Comparison of ENCODE assay signal across 26 mouse cellular contexts in the genomic region with DNA sequence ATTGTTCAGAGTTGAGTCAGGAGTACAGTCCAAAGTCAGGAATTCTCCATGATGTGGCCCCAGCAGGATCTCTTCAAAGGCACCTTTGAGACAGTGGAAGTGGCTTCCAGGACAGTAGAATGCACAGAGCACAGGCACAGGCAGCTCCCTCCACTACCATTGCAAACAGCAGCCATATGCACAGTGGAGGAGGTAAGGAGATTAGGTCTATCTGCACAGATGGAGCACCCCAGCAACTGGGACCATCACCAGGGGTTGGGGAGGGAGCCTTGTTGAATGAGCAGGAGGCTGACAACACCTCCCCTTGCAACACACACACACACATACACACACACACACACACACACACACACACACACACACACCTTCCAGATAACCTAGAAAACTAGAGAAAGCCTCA. TPM values are rescaled to one million over a fixed set of nuclear protein-coding genes. Genes with fewer than 3 reads are reported as not detected.
DNase-seq lines count a peak whose midpoint lies in the region; ATAC-seq and TF ChIP-seq lines count a peak whose summit lies in the region.
"Had no signal": no experiment of that assay in that cellular context is flagged by ENCODE, and none has a peak within 500 bp of the region (broad histone marks: within the 10 kb centered on the region; RNA-seq: fewer than 3 reads in every experiment).

No protein-coding gene starts in this region.

- H3K27me3 ChIP-seq in hindbrain, embryonic 10.5 days (ENCODE audit: insufficient read depth, poor library complexity, severe bottlenecking) = peaks cover 4% of the 10 kb centered on the region; the same call in 1 of the 2 replicates
- no peaks in the 10 kb centered on the region for H3K27me3 ChIP-seq in hindbrain, postnatal 0 days (ENCODE audit: insufficient read depth, low read length)
- no peaks in the 10 kb centered on the region for H3K27me3 ChIP-seq in lung, embryonic 14.5 days (ENCODE audit: insufficient read depth, low read length)
- H3K27me3 ChIP-seq in embryonic facial prominence, embryonic 10.5 days (replicated peaks; ENCODE audit: low read depth, poor library complexity, severe bottlenecking) = no peaks in the 10 kb centered on the region
- H3K27me3 ChIP-seq: embryonic facial prominence, embryonic 13.5 days; forebrain, embryonic 12.5 days; forebrain, embryonic 15.5 days; heart, embryonic 13.5 days; hindbrain, embryonic 12.5 days had no signal

- H3K27ac ChIP-seq in hindbrain, embryonic 10.5 days = peak overlapping the region; percentile 17; the same call in 1 of the 2 replicates
- no peak overlapping the region for H3K27ac ChIP-seq in hindbrain, postnatal 0 days
- peak overlapping the region; percentile 76 for H3K27ac ChIP-seq in lung, embryonic 14.5 days (ENCODE audit: low read depth)
- 0 out of 2 replicates have a peak overlapping the region, but pooled peaks have one; percentile 21 for H3K27ac ChIP-seq in embryonic facial prominence, embryonic 10.5 days (replicated peaks)
- H3K27ac ChIP-seq: embryonic facial prominence, embryonic 13.5 days; forebrain, embryonic 12.5 days; forebrain, embryonic 15.5 days; heart, embryonic 10.5 days; heart, embryonic 13.5 days; hindbrain, embryonic 12.5 days had no signal

- TF ChIP-seq CTCF in hindbrain, postnatal 0 days (IDR thresholded peaks at IDR 0.05; ENCODE audit: low read depth) = no peak
- TF ChIP-seq CTCF in lung, embryonic 14.5 days (IDR thresholded peaks at IDR 0.05; ENCODE audit: low read depth) = no peak

- no peak for ATAC-seq in hindbrain, postnatal 0 days
- ATAC-seq in lung, embryonic 14.5 days (ENCODE audit: insufficient read depth) = no peak
- ATAC-seq: CD4-positive, CD25-positive, alpha-beta regulatory T cell, adult 4 months; forebrain, embryonic 15.5 days; intestine, postnatal 0 days had no signal

- no peak overlapping the region for H3K9ac ChIP-seq in hindbrain, postnatal 0 days (replicated peaks; ENCODE audit: low read length)
- no peak overlapping the region for H3K9ac ChIP-seq in lung, embryonic 14.5 days
- H3K9ac ChIP-seq: embryonic facial prominence, embryonic 13.5 days; forebrain, embryonic 12.5 days; forebrain, embryonic 15.5 days; heart, embryonic 13.5 days; hindbrain, embryonic 12.5 days had no signal

- no peak for DNase-seq in hindbrain, embryonic 10.5 days (ENCODE audit: low spot score)
- DNase-seq in hindbrain, postnatal 0 days (ENCODE audit: low spot score) = no peak
- DNase-seq in lung, embryonic 14.5 days = no peak
- DNase-seq in lung, postnatal 4 days = no peak
- peak; percentile 22 for DNase-seq in brain, adult 2 months (ENCODE audit: low read depth, low spot score)
- no peak for DNase-seq in embryonic facial prominence, embryonic 10.5 days (ENCODE audit: low spot score)
- DNase-seq in cerebellum, adult 11-12 months = no peak
- DNase-seq: adrenal gland, adult 2 months; adrenal gland, postnatal 14 days; cerebellum, adult 18-20 months; cerebellum, adult 9-10 months; cerebellum, postnatal 14 days; gastrocnemius, adult 2 months; gastrocnemius, postnatal 14 days; heart, adult 18-20 months; heart, postnatal 14 days; heart, postnatal 4 days had no signal

- H3K36me3 ChIP-seq in hindbrain, embryonic 10.5 days = no peaks in the 10 kb centered on the region
- no peaks in the 10 kb centered on the region for H3K36me3 ChIP-seq in hindbrain, postnatal 0 days (ENCODE audit: insufficient read depth, low read length)
- no peaks in the 10 kb centered on the region for H3K36me3 ChIP-seq in lung, embryonic 14.5 days (ENCODE audit: insufficient read depth)
- H3K36me3 ChIP-seq in embryonic facial prominence, embryonic 10.5 days (replicated peaks) = no peaks in the 10 kb centered on the region
- H3K36me3 ChIP-seq: embryonic facial prominence, embryonic 13.5 days; forebrain, embryonic 12.5 days; forebrain, embryonic 15.5 days; heart, embryonic 10.5 days; heart, embryonic 13.5 days; hindbrain, embryonic 12.5 days had no signal

- H3K4me3 ChIP-seq in hindbrain, embryonic 10.5 days = no peak overlapping the region
- no peak overlapping the region for H3K4me3 ChIP-seq in hindbrain, postnatal 0 days (ENCODE audit: low read length)
- H3K4me3 ChIP-seq in lung, embryonic 14.5 days (ENCODE audit: low read depth, low read length) = no peak overlapping the region
- no peak overlapping the region for H3K4me3 ChIP-seq in embryonic facial prominence, embryonic 10.5 days
- H3K4me3 ChIP-seq: embryonic facial prominence, embryonic 13.5 days; erythroblast, embryonic 14.5 days; forebrain, embryonic 12.5 days; forebrain, embryonic 15.5 days; heart, embryonic 10.5 days; heart, embryonic 13.5 days; hindbrain, embryonic 12.5 days had no signal

- H3K9me3 ChIP-seq in hindbrain, embryonic 10.5 days = no peaks in the 10 kb centered on the region
- no peaks in the 10 kb centered on the region for H3K9me3 ChIP-seq in hindbrain, postnatal 0 days (ENCODE audit: low read length)
- H3K9me3 ChIP-seq in lung, embryonic 14.5 days (ENCODE audit: low read depth, low read length) = no peaks in the 10 kb centered on the region
- no peaks in the 10 kb centered on the region for H3K9me3 ChIP-seq in embryonic facial prominence, embryonic 10.5 days
- H3K9me3 ChIP-seq: embryonic facial prominence, embryonic 13.5 days; forebrain, embryonic 12.5 days; forebrain, embryonic 15.5 days; heart, embryonic 10.5 days; heart, embryonic 13.5 days; hindbrain, embryonic 12.5 days had no signal

- peaks cover 46% of the 10 kb centered on the region for H3K4me1 ChIP-seq in hindbrain, embryonic 10.5 days (replicated peaks)
- no peaks in the 10 kb centered on the region for H3K4me1 ChIP-seq in hindbrain, postnatal 0 days (ENCODE audit: insufficient read depth, low read length)
- H3K4me1 ChIP-seq in lung, embryonic 14.5 days (ENCODE audit: insufficient read depth) = peaks cover 16% of the 10 kb centered on the region
- peaks cover 40% of the 10 kb centered on the region for H3K4me1 ChIP-seq in embryonic facial prominence, embryonic 10.5 days
- H3K4me1 ChIP-seq: embryonic facial prominence, embryonic 13.5 days had no signal

- H3K4me2 ChIP-seq in hindbrain, postnatal 0 days (ENCODE audit: low read depth, low read length) = no peak overlapping the region
- no peak overlapping the region for H3K4me2 ChIP-seq in lung, embryonic 14.5 days
- H3K4me2 ChIP-seq: embryonic facial prominence, embryonic 13.5 days; forebrain, embryonic 12.5 days; forebrain, embryonic 15.5 days; heart, embryonic 13.5 days; hindbrain, embryonic 12.5 days had no signal

RNA-seq across cellular contexts. Expression of gene Ddc, which starts 6.1 kb away (rescaled TPM):
- 10.2 TPM in 2 replicates for polyA plus RNA-seq in hindbrain, embryonic 10.5 days (2016; fragmentation: Nextera tagmentation; extraction: Ambion mirVana)
- total RNA-seq in hindbrain, postnatal 0 days (2014; rRNA removed) = 11.4 and 13.7 TPM in 2 replicates
- polyA plus RNA-seq in hindbrain, postnatal 0 days (2015; fragmentation: Nextera tagmentation; extraction: Ambion mirVana) = 15.4 and 20.5 TPM in 2 replicates
- 13.1 and 13.4 TPM in 2 replicates for polyA plus RNA-seq in lung, embryonic 14.5 days (2014; fragmentation: Nextera tagmentation; extraction: Ambion mirVana)
- 6.9 and 8.8 TPM in 2 replicates for polyA plus RNA-seq in embryonic facial prominence, embryonic 10.5 days (2016; fragmentation: Nextera tagmentation; extraction: Ambion mirVana)
